Mouse (Mus musculus) lung, postnatal 0 days (tissue): ENCODE measurements around the gene B3gnt3.

Source experiments
- CTCF ChIP-seq: IDR thresholded peaks from 2 replicates; pipeline ENCODE4 v1.5.1; 2016; ENCODE audit warnings: antibody characterized with exemption, mild to moderate bottlenecking
- EP300 ChIP-seq: IDR thresholded peaks from 2 replicates; pipeline ENCODE4 v1.6.1; 2016; ENCODE audit warnings: antibody characterized with exemption, mild to moderate bottlenecking, control low read depth

GRCm38 (mm10) chr8:71687616-71688015, 14.0 kb downstream of the B3gnt3 start:
- no peak for TF ChIP-seq CTCF
- TF ChIP-seq EP300 = no peak
